Mouse (Mus musculus) kidney, adult 18-20 months (tissue): ENCODE data around the gene Igfbpl1.
A peak's percentile ranks its signal among the peaks of the same experiment; 100 is the strongest.

Experiments used
- DNase-seq: peaks from one replicate; pipeline ENCODE4 v3.0.0; 2021

The Igfbpl1 gene

GRCm38 (mm10) chr4:45826275-45827040 is at the start of gene Igfbpl1:
Gene Igfbpl1 (minus strand): TSS chr4:45826923.
- no peak for DNase-seq

- no peak for DNase-seq
These were observed 45.4 kb upstream of the Igfbpl1 start for GRCm38 (mm10) chr4:45872147-45872546.

- DNase-seq: no peak
These were observed 42.5 kb upstream of the Igfbpl1 start for GRCm38 (mm10) chr4:45869021-45869815.

- no peak for DNase-seq
These were observed 40.7 kb upstream of the Igfbpl1 start for GRCm38 (mm10) chr4:45867416-45867815.

- DNase-seq: no peak
These were observed 34.4 kb upstream of the Igfbpl1 start for GRCm38 (mm10) chr4:45861160-45861559.

- peak; percentile 80 for DNase-seq
These were observed 29.2 kb upstream of the Igfbpl1 start for GRCm38 (mm10) chr4:45855803-45856424.

GRCm38 (mm10) chr4:45853496-45854246 is 26.9 kb upstream of the Igfbpl1 start:
- DNase-seq: no peak

GRCm38 (mm10) chr4:45851640-45852051 is 24.9 kb upstream of the Igfbpl1 start:
- DNase-seq: peak; percentile 58

- DNase-seq: no peak
These were observed 22.7 kb upstream of the Igfbpl1 start for GRCm38 (mm10) chr4:45849419-45849818.

GRCm38 (mm10) chr4:45848825-45849156 is 22.1 kb upstream of the Igfbpl1 start:
- peak; percentile 27 for DNase-seq

- no peak for DNase-seq
These were observed 21.5 kb upstream of the Igfbpl1 start, which contains the start of gene Stra6l for GRCm38 (mm10) chr4:45848109-45848824. Gene Stra6l (plus strand): TSS chr4:45848664.

GRCm38 (mm10) chr4:45846263-45846662 is 19.5 kb upstream of the Igfbpl1 start:
- no peak for DNase-seq

GRCm38 (mm10) chr4:45844355-45844754 is 17.6 kb upstream of the Igfbpl1 start:
- peak; percentile 16 for DNase-seq

GRCm38 (mm10) chr4:45833461-45833860 is 6.7 kb upstream of the Igfbpl1 start:
- DNase-seq: no peak

GRCm38 (mm10) chr4:45831996-45832395 is 5.3 kb upstream of the Igfbpl1 start:
- DNase-seq: no peak

GRCm38 (mm10) chr4:45829907-45830759 is 3.4 kb upstream of the Igfbpl1 start:
- no peak for DNase-seq

GRCm38 (mm10) chr4:45824761-45825556 is 1.8 kb downstream of the Igfbpl1 start:
- DNase-seq: no peak

GRCm38 (mm10) chr4:45824049-45824760 is 2.5 kb downstream of the Igfbpl1 start:
- DNase-seq: no peak

GRCm38 (mm10) chr4:45822781-45823575 is 3.7 kb downstream of the Igfbpl1 start:
- DNase-seq: no peak
